Mouse (Mus musculus) lung, adult 2 months (tissue): ENCODE measurements around the gene Gemin4. TPM values are rescaled to one million over a fixed set of nuclear protein-coding genes. Genes with fewer than 3 reads are reported as not detected.
"Not testable (repeated sequence)": the region's sequence is repeated elsewhere in the genome, so short reads cannot be mapped to it uniquely, and the experiment has no call there.

Experiments
- DNase-seq: peaks from one replicate; pipeline ENCODE4 v3.0.0; 2022
- H3K4me1 ChIP-seq: fragments of 200-500 bp; 2 replicates; pipeline ENCODE4 v1.6.1; 2011; ENCODE audit warnings: low read length; ENCODE audit not compliant: control insufficient read depth, insufficient read depth
- H3K4me3 ChIP-seq: fragments of 200-500 bp; replicated peaks from 2 replicates; pipeline ENCODE3; 2011; ENCODE audit warnings: low read depth, mild to moderate bottlenecking, control low read depth, low read length; ENCODE audit errors: extremely low read depth
- CTCF ChIP-seq: fragments of 200-500 bp; IDR thresholded peaks from 2 replicates; pipeline ENCODE4 v1.5.1; 2011; ENCODE audit warnings: mild to moderate bottlenecking, low read length, control low read depth; ENCODE audit not compliant: insufficient read depth
- POLR2A ChIP-seq: fragments of 200-500 bp; IDR thresholded peaks from 2 replicates; pipeline ENCODE4 v1.6.1; 2011; ENCODE audit warnings: low read depth, mild to moderate bottlenecking, control low read depth, low read length, borderline replicate concordance; ENCODE audit errors: extremely low read depth
- WGBS: fragments of 180-500 bp; shearing (Covaris S2); methylation state at CpG from one replicate; pipeline ENCODE4 v1.1.7; 2018; 5-methylcytosine and 5-hydroxymethylcytosine counted together
- polyA plus RNA-seq: library from polyadenylated mRNA; depleted of rRNA; stranded (reverse); fragments of >200 nt; gene quantifications from 2 replicates; pipeline ENCODE4 v1.2.3, GENCODE M21; 2012

The Gemin4 gene
- polyA plus RNA-seq, 1 experiment = 6.6 TPM

DNA sequence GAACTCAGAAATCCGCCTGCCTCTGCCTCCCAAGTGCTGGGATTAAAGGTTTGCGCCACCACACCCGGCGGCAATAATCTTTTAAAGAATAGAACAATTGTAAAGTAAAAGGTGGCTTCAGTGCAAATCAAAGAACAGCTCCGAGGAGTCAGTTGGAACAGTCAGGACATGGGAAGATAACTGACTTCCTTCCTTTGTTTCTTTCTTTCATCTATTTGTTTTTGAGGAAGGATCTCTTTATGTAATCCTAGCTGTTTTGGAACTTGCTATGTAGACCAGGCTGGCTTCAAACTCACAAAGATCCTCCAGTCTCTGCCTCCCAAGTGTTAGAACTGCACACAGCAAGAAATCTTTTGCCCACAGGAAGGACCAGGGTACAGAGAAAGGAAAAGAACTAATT lies 7.2 kb upstream of the Gemin4 start:
- DNase-seq = no peak
- Histone ChIP-seq H3K4me1 (peaks cover 3% of the 10 kb centered on the region), H3K4me3 (no peak overlapping the region)
- WGBS = 76% methylated on average over 5 of the region's 5 CpGs
- TF ChIP-seq POLR2A = no peak
- TF ChIP-seq CTCF = no peak

GRCm38 (mm10) chr11:76216681-76217389 lies 629 bp downstream of the Gemin4 start:
- WGBS = 1% methylated on average over 33 of the region's 33 CpGs
- peak overlapping the region; percentile 81 for H3K4me3 ChIP-seq
- peak; percentile 66 for DNase-seq
- TF ChIP-seq CTCF (no peak), POLR2A (no peak)
- H3K4me1 ChIP-seq = no peaks in the 10 kb centered on the region; the same call in 1 of the 2 replicates

DNA sequence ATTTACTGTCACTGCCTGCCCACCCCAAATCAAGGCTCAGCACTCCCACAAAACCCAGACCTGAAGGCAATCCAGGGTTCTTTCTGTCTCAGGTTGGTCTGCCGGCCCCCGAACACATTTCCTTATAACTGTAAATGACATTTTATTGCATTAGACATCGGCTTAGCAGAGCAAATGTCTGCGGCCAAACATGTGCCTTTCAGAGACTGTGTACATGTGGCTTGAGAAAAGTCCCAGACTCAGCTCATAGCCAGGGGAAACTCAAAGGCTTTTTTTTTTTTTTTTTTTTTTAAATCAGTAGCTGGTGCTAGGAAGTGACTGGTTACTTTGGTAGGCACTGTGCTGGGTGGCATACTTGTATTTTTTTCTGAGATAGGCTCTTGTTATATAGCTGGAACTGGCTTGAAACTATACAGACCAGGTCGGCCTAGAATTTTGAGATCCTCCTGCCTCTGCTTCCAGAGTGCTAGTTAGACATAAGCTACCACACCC lies 1.4 kb downstream of the Gemin4 start:
- DNase-seq = no peak
- WGBS = 92% methylated on average over 5 of the region's 5 CpGs

GRCm38 (mm10) chr11:76215011-76215410 lies 2.5 kb downstream of the Gemin4 start:
- no peak for DNase-seq
- no peak overlapping the region for H3K4me3 ChIP-seq
- H3K4me1 ChIP-seq = no peaks in the 10 kb centered on the region; the same call in 1 of the 2 replicates
- no peak for TF ChIP-seq POLR2A
- no peak for TF ChIP-seq CTCF
- 53% methylated on average over 2 of the region's 2 CpGs for WGBS

More for the DNA sequence above, 1.4 kb downstream of the Gemin4 start:
- H3K4me3 ChIP-seq = no peak overlapping the region
- no peaks in the 10 kb centered on the region; the same call in 1 of the 2 replicates for H3K4me1 ChIP-seq
- TF ChIP-seq CTCF (no peak), POLR2A (no peak)

GRCm38 (mm10) chr11:76213841-76214240 lies 3.6 kb downstream of the Gemin4 start:
- Histone ChIP-seq H3K4me3 (no peak overlapping the region), H3K4me1 (no peaks in the 10 kb centered on the region; the same call in 1 of the 2 replicates)
- WGBS = 80% methylated on average over 5 of the region's 5 CpGs
- no peak for DNase-seq
- no peak for TF ChIP-seq CTCF

- not testable (repeated sequence) for DNase-seq, H3K4me1 ChIP-seq, H3K4me3 ChIP-seq
- 85% methylated on average over 6 of the region's 6 CpGs for WGBS
Measured at GRCm38 (mm10) chr11:76211595-76211994, 5.9 kb downstream of the Gemin4 start.

DNA sequence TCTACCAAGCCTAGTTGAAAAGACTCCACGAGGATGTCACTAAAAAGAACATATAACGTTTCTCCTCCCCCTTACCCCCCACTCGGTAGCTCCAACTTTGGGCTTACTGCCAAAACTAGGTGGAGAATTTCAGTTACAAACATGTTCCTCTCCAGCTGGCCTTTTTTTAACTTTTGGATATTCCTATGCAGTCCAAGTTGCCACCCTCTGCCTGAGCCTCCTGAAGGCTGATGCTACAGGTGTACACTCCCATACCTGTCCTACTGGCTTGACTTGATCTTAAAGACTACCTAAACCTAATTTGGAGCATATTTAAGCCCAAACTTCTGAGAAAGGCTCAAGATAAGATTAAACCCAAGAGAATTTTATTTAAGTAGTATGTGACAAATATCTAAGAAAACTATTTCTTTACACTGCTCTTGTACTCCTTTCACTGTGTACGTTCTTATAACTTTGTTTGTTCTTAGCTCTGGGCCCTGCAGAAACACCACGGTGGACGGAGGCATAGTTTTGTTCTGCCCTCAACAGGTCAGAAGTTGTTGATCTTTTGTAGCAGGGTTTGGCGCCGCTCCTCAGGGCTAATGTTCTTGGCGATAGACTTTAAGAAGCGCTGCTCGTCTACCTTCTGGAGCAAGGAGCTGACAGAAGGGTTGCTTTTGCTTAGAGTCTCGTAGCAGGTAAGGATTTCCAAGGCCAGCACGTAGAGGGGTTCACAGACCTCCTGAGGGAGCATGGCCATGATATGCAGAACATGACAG lies 7.1 kb downstream of the Gemin4 start:
- 59% methylated on average over 13 of the region's 13 CpGs for WGBS
- H3K4me1 ChIP-seq = no peaks in the 10 kb centered on the region
- H3K4me3 ChIP-seq = no peak overlapping the region
- TF ChIP-seq CTCF (no peak), POLR2A (no peak)
- no peak for DNase-seq

DNA sequence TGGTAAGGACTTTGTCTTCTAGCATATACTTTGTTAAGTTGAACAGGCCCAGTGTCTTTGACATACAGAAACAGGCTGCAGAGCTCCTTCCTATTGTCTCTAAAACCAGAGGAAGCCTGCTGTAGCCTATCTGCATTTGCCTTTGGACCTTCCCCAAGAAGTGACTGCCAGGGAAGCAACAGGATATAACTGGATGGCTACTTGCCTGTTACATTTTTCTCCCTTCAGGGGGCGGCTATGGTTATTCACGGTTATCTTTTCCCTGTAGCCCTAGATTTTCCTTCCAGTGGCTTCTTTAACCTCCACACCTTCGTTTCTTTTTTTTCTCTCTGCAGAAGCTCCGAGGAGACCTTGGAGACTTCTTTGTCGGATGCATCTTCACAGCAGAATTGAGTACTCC lies 10.7 kb downstream of the Gemin4 start:
- DNase-seq = no peak
- H3K4me3 ChIP-seq = no peak overlapping the region
- 66% methylated on average over 5 of the region's 5 CpGs for WGBS
- TF ChIP-seq POLR2A (no peak), CTCF (no peak)
- H3K4me1 ChIP-seq = no peaks in the 10 kb centered on the region; the same call in 1 of the 2 replicates

DNA sequence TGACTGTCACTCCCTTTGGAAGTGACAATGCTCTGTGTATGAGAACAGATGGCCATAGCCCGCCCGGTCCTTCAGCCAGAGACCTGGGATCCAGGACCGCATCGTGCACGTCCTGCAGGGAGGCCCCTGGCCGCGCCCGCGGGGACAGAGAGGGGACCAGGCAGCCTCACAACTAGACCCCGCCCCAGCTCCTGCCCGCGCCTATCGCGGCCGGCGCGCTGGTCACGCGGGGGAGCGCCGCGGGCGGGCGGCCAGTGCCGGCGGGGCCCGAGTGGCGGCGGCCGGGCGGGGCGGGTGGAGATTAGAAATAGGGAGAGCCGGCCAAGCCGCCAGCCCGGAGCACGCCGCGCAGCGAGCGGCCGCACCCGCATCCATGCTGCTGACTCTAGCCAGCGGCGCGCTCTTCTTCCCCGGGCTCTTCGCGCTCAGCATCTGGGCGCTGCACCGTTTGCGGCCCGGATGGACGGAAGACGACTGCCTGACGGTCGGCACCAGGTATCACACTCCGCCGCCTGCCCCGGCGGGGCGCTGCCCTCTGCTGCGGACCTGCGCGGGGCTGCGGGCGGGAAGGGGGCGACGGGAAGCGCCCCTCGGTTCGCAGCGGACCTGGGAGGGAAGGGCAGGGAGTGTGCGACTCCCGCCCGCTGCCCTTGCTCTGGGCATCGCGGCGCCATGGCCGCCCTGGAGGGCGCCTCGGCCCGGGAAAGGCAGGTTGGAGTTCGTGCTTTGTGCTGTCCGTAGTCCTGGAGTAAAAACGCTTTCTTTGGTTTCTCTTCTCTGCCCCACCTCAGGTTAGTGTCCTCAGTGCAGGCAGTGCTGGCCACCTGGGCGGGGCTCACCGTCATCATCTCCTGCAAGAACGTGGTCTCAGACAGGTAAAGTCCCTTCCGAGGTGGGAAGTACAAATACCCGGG lies 15.4 kb downstream of the Gemin4 start:
- 1% methylated on average over 90 of the region's 90 CpGs for WGBS
- peak overlapping the region; percentile 86 for H3K4me3 ChIP-seq
- TF ChIP-seq CTCF = no peak
- TF ChIP-seq POLR2A = peak; percentile 78; the same call in 1 of the 2 replicates
- peak; percentile 83 for DNase-seq
- peaks cover 2% of the 10 kb centered on the region; the same call in 1 of the 2 replicates for H3K4me1 ChIP-seq
